Mouse (Mus musculus) adrenal gland, postnatal 36 days (tissue): ENCODE measurements around the gene Brinp2. TPM values are rescaled to one million over a fixed set of nuclear protein-coding genes. Genes with fewer than 3 reads are reported as not detected.

Experiments used
- DNase-seq, 2 experiments: peaks; one replicate each; pipeline ENCODE4 v3.0.0; 2021; ENCODE audit warnings: mixed read lengths in 1 of 2
- long read RNA-seq, 2 experiments: library from polyadenylated mRNA; stranded (forward); transcript quantifications; one replicate each; pipeline ENCODE4 v2.0.0; 2021; ENCODE audit warnings: borderline sequencing depth in 2 of 2
- total RNA-seq, 2 experiments: library from RNA; stranded (reverse); gene quantifications; 2 replicates each; pipeline ENCODE4 v1.2.3; 2021

Brinp2 gene
- under 1 TPM; 0.50 to 0.63 TPM for total RNA-seq
- long read RNA-seq, experiment 1 = 0 reads
- long read RNA-seq, experiment 2 = 0 reads

- peak; percentile 86 to 87 for DNase-seq
These were observed at the start of gene Brinp2 for GRCm38 (mm10) chr1:158356051-158356461. Gene Brinp2, minus strand, starts transcription at chr1:158356326.

GRCm38 (mm10) chr1:158400898-158401297, 44.8 kb upstream of the Brinp2 start:
- no peak for DNase-seq

DNA sequence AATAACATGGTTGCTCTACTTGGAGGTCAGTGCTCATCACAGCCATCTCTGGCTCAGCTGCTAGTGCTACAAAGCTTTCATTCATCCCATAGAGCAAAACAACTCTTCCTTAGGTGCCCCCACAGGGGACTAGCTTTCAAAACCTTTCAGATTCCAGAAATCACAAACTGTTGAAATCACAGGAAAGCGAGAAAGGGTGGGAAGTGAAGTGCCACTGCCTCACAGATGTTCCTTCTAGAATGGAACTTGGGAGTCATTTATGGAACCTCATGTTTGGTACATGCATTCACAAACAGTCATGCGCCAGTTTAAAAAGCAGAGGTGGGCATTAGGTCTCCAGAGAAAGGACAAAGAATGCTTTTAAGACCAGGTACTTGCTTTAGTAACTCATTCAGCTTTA, 40.9 kb upstream of the Brinp2 start:
- no peak for DNase-seq

- no peak for DNase-seq
These were observed 34.6 kb upstream of the Brinp2 start for GRCm38 (mm10) chr1:158390693-158391092.

GRCm38 (mm10) chr1:158388995-158389394, 32.9 kb upstream of the Brinp2 start:
- DNase-seq = no peak

DNA sequence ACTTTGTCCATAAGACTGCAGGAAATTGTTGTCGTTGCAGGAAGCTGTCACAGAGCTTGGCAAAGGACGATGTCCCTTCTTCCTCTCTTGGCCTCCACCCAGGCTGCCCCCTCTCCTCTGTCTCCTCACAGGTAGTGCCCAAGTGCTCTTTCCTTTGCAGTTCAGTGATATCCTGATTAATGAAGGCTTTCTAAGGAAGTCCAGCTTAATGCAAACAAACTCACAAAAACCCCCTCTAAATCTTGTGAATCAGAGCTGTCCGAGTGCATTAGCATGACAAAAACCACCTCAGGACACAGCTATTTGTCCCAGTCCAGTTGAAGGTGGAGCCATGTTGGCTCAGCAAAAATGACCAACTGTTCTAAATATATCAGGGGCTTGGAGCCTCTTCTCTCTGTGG, 30.7 kb upstream of the Brinp2 start:
- no peak for DNase-seq

DNA sequence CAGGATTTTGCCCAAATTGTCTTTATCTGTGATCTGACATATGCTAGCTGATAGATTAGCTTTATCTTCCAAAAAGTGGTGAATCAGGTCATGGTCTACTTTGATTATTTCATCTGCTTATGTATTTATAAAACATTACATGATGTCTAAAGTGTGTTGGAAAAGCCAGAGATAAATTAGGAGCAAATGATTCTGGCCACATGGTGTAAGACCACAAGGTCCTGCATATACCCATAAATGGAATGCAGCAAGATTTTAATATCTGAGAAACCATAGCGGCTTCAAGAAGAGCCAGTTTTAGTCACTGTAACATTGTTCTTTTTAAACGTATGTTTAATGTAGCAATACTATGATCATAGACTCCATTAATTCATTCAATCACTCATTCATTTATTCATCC, 29.2 kb upstream of the Brinp2 start:
- DNase-seq = no peak

GRCm38 (mm10) chr1:158383210-158383609, 27.1 kb upstream of the Brinp2 start:
- no peak for DNase-seq

GRCm38 (mm10) chr1:158382277-158382676, 26.2 kb upstream of the Brinp2 start:
- DNase-seq = no peak

- no peak for DNase-seq
These were observed 8.3 kb upstream of the Brinp2 start for GRCm38 (mm10) chr1:158364461-158364860.

- DNase-seq = no peak
These were observed 6.4 kb upstream of the Brinp2 start for GRCm38 (mm10) chr1:158362292-158363101.

DNA sequence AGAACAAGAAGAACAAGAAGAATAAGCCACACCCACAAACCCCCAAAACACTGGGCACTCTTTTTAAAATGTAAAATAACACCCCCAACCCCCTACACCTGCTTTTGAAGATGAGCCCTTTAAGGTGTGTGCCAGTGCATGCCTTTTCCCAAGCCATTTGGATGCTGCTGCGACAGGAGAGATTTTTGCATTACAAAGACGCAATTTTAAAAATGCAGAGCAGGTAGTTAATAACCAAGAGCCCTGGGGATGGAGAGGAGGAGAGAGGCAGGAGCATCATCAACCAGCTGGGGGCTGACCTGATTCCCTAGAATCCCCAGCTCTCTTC, 5.8 kb upstream of the Brinp2 start, which contains the start of gene Astn1:
TSS of gene Astn1 (plus strand) at position 310 of the 328 bp plus-strand sequence.
- no peak for DNase-seq

GRCm38 (mm10) chr1:158355177-158356050, 712 bp downstream of the Brinp2 start:
- DNase-seq = peak in 1 of 2 experiments; percentile 5

DNA sequence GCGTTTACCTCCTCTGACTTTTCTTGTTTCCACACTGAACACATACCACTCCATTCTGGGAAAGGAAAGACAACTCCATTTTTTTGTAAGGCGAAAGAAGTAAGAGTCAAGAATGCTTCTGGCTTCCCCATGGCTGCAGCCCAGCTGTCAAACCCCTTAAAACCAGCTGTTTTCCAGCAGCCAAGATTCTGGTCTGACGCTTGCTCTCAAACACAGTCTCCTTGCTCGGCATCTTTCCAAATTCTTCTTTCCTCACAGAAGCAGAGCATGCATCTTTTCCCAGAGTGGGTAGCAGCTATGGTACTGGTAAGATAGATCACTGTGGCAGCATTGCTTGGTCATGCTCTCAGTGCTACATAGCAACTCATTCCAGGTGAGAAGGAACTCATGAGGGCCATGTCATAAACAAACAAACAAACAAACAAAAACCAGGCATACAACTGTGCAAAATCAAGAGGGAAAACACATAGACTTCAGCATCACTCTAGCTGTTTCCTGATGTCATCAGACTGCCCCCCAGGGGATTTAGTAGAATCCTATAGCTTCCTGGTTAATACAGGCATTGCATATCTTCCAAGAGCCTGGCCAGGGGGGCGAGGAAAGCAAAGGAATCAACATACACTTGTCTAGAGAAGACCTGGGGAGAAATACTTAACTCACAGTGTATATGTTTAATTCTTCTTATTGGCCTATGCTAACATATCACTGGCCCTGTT, 2.3 kb downstream of the Brinp2 start:
- no peak for DNase-seq

DNA sequence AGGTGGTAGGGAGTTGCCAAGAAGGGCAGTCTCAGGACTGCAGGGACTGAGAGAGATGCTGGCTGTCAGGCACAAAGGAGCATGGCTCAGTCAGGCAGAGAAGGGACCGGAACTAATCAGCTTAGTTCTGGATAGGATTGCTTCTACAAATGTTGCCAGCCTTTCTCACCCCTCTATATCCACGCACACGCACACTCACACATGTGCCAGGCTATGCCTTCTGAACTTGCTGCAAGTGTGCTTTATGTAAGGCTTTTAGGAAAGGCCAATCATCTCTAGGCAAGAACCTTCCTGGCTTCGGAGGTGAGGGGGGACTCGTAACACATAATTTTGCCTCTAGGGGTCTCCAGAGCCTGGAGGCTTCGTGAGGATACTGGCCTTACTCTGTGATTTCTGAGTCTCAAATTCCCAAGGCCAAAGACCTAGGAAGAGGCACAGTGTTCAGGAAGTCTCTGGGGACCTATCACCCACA, 12.8 kb downstream of the Brinp2 start:
- no peak for DNase-seq

DNA sequence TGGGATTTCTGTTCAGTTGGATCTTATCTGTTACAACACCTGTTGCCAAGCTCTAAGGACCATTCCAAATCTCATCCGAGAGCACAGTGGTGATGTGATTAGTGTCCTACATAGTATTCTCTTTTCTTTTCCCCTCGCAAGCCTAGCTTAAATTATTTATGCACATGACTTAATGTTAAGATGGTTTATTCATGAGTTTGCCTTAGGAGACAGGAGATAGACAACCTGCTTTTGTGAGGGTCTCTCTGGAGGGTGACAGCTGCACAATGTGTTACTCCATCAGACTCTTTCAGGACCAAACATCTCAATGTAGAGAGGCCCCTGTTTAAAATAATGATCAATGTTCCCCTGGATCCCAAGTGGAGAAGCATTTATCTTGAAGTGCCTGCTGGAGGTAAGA, 27.3 kb downstream of the Brinp2 start:
- DNase-seq = no peak

GRCm38 (mm10) chr1:158328126-158328525, 28.0 kb downstream of the Brinp2 start:
- no peak for DNase-seq

- DNase-seq = no peak
These were observed 32.8 kb downstream of the Brinp2 start for GRCm38 (mm10) chr1:158323325-158323724.

- DNase-seq = peak; percentile 73 to 77
These were observed 45.5 kb downstream of the Brinp2 start for GRCm38 (mm10) chr1:158310426-158311156.

DNA sequence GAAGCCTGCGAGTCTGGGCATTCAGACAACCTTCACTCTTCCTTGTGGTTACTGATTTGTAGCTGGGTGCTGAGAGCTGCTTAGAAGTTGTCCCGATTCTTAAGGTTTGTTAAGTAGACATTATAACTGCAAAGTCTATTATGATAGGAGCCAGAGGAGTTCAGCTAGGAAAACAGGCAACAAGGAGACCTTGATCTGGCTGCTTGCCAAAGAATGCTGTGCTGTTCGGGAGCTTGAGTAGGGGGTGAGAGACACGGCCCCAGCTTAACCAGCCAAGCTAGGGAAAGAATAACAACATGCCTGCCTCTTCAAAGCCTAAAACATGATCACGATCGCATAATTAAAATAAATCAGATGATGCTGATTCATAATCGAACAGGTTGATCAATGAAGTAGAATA, 59.1 kb downstream of the Brinp2 start:
- no peak for DNase-seq

GRCm38 (mm10) chr1:158296287-158296931, 59.7 kb downstream of the Brinp2 start:
- no peak for DNase-seq
